Mouse (Mus musculus) heart, postnatal 0 days (tissue): ENCODE measurements around the gene Nectin1.

ENCODE experiments used
- CTCF ChIP-seq: IDR thresholded peaks from 2 replicates; pipeline ENCODE4 v1.5.1; 2016; ENCODE audit warnings: antibody characterized with exemption, control low read depth, low read depth
- EP300 ChIP-seq: IDR thresholded peaks from 2 replicates; pipeline ENCODE4 v1.6.1; 2016; ENCODE audit warnings: antibody characterized with exemption, low read depth

- TF ChIP-seq CTCF = no peak
- TF ChIP-seq EP300 = no peak
Observed at GRCm38 (mm10) chr9:43776231-43776630, 32.4 kb downstream of the Nectin1 start.
